In the genomic region with DNA sequence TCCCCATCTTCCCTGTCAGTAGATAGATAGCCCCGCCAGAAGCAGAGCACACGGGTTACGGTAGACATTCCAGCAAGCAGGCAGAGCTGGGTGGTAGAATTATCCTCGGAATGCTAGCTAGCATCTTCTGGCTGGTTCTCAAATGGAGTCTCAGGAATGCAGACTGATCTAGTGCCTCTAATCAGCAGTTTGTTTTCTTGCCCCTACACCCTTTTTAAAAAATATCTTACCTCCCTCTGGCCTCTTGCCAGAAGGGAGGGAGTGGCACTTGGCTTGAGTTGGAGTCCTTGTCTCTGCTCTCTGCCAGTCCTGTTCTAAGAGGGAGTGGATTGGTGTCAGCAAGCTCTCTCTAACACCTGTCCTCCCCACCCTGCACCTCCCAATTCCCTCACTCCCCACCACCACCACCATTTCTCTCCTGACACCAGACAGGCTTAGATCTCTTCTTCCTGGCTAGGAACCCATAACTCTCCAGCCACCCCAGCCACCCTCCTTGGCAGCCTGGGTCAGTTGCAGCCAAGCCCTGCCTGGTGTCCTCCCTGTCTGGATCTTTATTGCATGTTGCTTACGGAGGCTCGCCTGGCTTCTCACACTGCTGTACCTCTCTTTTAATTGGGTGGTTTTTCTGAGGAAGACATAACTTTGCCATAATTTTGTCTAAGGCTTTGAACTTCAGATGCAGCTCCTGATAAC, we compare ENCODE assay signal across 10 mouse cellular contexts.
DNase-seq lines count a peak whose midpoint lies in the region; ATAC-seq lines count a peak whose summit lies in the region.
"Had no signal": no experiment of that assay in that cellular context is flagged by ENCODE, and none has a peak within 500 bp of the region (broad histone marks: within the 10 kb centered on the region; RNA-seq: fewer than 3 reads in every experiment).

No protein-coding gene starts in this region.

- peak; percentile 91 for ATAC-seq in lung, embryonic 16.5 days (ENCODE audit: low read depth)
- ATAC-seq in hindbrain, embryonic 11.5 days (ENCODE audit: low FRiP score) = no peak
- ATAC-seq: forebrain, postnatal 0 days had no signal

- intact Hi-C loops in heart, postnatal 36 days (cut with DNase I) = no loop called here

- H3K9ac ChIP-seq in lung, embryonic 16.5 days (ENCODE audit: low read length) = no peak overlapping the region
- H3K9ac ChIP-seq in hindbrain, embryonic 11.5 days (ENCODE audit: low read depth, low read length) = no peak overlapping the region
- H3K9ac ChIP-seq: forebrain, postnatal 0 days had no signal

- no peak overlapping the region for H3K4me3 ChIP-seq in lung, embryonic 16.5 days (ENCODE audit: low read length)
- H3K4me3 ChIP-seq in hindbrain, embryonic 11.5 days (ENCODE audit: low read depth, low read length) = no peak overlapping the region

- WGBS in lung, embryonic 16.5 days = 29% methylated on average over 6 of the region's 6 CpGs
- WGBS in hindbrain, embryonic 11.5 days = 77% methylated on average over 6 of the region's 6 CpGs

- no peaks in the 10 kb centered on the region for H3K36me3 ChIP-seq in lung, embryonic 16.5 days (ENCODE audit: control insufficient read depth, insufficient read depth, low read length)
- H3K36me3 ChIP-seq in hindbrain, embryonic 11.5 days (ENCODE audit: control insufficient read depth, insufficient read depth, low read length) = no peaks in the 10 kb centered on the region

- no peaks in the 10 kb centered on the region for H3K9me3 ChIP-seq in lung, embryonic 16.5 days (ENCODE audit: control insufficient read depth, low read length)
- H3K9me3 ChIP-seq in hindbrain, embryonic 11.5 days (ENCODE audit: control insufficient read depth, low read length) = no peaks in the 10 kb centered on the region

- peaks cover 9% of the 10 kb centered on the region; the same call in 1 of the 2 replicates for H3K4me1 ChIP-seq in lung, embryonic 16.5 days (replicated peaks; ENCODE audit: control insufficient read depth, insufficient read depth, low read length)
- H3K4me1 ChIP-seq in hindbrain, embryonic 11.5 days (replicated peaks; ENCODE audit: control insufficient read depth, insufficient read depth, low read length) = no peaks in the 10 kb centered on the region

- peak; percentile 46 for DNase-seq in urinary bladder, postnatal 14 days (ENCODE audit: low spot score)
- DNase-seq in urinary bladder, postnatal 10 days (ENCODE audit: low spot score) = no peak
- DNase-seq in heart, postnatal 36 days = peak; percentile 14 to 22
- no peak for DNase-seq in layer of hippocampus, postnatal 14 days (ENCODE audit: low spot score in 2 of 2)
- no peak for DNase-seq in hindbrain, embryonic 11.5 days (ENCODE audit: low spot score)
- DNase-seq in cerebellum, adult 9-11 months = no peak
- DNase-seq in Muller cell, postnatal 12 days (ENCODE audit: inconsistent ontology term) = no peak
- DNase-seq: forebrain, postnatal 0 days; midbrain, embryonic 14.5 days had no signal

- H3K4me2 ChIP-seq in lung, embryonic 16.5 days (ENCODE audit: low read depth, low read length) = no peak overlapping the region
- H3K4me2 ChIP-seq in hindbrain, embryonic 11.5 days (replicated peaks; ENCODE audit: low read depth, low read length) = no peak overlapping the region

- H3K27me3 ChIP-seq in lung, embryonic 16.5 days (ENCODE audit: control insufficient read depth, insufficient read depth, low read depth, low read length) = no peaks in the 10 kb centered on the region
- H3K27me3 ChIP-seq in hindbrain, embryonic 11.5 days (ENCODE audit: control insufficient read depth, insufficient read depth, low read length) = no peaks in the 10 kb centered on the region

- H3K27ac ChIP-seq in lung, embryonic 16.5 days (ENCODE audit: low read length) = peak overlapping the region; percentile 45; the same call in 1 of the 2 replicates
- no peak overlapping the region for H3K27ac ChIP-seq in hindbrain, embryonic 11.5 days (ENCODE audit: low read depth, low read length)

Comparison
In these comparisons a context has a peak if more than half of its experiments do, and no peak if none do; other contexts are left out.
1. DNase-seq: peak in urinary bladder, postnatal 14 days (single experiment) and heart, postnatal 36 days (2 of 2); none in urinary bladder, postnatal 10 days (single experiment), layer of hippocampus, postnatal 14 days (0 of 2), hindbrain, embryonic 11.5 days (single experiment), cerebellum, adult 9-11 months (single experiment) and Muller cell, postnatal 12 days (single experiment).